Mouse (Mus musculus): Measurements from ENCODE around the gene Apba2.

Gene Apba2

DNA sequence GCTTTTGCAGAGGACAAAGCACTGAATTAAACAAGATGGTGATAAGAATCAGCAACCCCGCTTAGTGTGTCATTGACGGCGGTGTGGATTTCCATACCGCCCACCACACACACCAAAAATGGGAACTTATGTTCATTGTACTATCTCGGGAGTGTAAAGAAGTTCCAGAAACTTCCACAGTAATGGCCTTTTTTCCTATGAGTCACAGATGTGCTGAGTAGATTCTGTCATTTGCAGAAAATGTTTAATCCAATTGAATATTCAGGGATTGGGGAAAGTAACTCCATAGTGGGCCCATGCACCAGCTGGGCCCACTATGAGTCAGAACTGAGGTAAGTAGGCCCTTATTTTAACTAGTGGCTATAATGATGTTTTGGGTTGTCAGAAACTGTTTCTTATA lies 161.0 kb downstream of the Apba2 start:
- DNase-seq = no peak

DNA sequence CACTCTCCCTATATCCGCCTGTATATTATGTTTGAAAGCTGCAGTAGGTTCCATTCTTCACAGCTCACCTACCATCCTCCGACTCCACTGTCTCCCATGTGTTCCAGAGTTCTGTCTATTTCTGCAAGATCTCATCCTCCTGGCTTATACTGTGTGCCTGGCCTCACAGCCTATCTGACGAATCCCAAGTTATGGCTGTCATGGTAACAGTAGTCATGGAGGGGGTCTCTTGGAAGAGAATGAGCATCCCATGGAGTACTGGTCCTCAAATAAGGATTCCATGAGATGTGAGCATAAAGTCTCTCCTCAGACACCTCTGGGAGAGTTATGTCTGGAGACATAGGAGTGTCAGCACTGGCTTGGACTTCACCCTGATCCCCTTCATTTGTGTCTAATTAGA lies 162.1 kb downstream of the Apba2 start:
- DNase-seq = no peak

DNA sequence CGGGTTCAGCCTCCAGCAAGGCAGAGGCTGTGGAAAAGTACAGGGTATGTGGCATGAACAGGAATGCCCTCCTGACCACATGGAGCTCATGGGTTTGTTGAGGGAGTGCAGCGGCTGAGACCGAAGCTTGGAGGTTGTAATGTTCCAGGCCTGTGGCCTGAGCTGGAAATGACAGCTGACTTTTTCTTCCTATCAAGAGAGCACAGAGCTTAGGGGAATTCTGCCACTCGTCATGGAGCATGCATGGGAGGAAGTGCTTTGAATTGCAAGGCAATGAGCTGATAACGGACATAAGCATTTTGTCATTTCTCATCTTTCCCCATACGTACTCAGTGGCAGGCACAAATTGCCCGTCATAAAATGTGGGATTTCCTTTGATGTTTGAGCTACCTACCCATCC lies 163.6 kb downstream of the Apba2 start:
- DNase-seq = no peak

DNA sequence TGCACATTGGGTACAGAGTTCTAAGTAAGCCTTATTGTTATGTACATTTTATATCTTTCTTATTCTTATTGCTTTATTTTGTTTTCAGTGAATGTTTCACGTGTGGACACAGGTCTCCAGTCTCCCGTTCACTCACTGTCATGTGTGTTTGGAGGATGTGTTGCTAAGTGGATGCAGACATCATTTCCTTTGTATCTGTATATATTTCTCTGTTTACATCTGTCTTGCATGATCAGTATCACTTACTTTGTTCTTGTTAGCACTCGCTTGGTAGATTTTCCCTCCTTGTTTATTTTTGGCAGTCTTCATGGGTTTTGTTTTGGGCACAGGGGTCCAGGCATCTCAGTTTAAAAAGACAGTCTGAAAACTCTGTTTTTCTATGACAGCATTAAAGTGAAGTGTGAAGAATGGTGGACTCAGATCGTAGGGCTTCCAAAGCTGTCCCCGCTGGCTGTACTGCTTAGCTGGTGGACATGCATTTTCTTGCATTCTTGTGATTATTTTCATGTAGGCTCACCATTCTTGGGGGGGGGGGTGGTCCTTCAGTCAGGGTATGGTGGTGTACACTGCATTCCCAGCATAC lies 164.3 kb downstream of the Apba2 start:
- DNase-seq = no peak

DNA sequence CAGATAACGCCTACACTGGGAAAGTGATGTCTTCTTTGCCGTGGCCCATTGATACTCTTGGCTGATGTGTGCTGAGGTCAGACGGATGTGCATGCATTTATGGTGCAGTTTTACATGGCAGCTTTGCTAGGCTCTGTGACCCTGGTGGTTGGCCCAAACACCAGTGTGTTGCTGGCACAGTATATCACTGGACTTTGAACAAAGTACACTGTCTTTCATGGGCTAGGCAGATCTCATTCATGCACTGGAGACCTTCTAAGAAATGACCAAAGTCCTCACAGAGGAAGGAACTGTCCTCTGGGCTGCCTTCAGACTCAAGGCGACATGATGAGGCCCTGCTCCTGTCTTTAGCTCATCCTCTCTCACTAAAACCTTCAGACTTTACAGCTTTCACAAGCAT lies 166.5 kb downstream of the Apba2 start:
- DNase-seq = no peak

DNA sequence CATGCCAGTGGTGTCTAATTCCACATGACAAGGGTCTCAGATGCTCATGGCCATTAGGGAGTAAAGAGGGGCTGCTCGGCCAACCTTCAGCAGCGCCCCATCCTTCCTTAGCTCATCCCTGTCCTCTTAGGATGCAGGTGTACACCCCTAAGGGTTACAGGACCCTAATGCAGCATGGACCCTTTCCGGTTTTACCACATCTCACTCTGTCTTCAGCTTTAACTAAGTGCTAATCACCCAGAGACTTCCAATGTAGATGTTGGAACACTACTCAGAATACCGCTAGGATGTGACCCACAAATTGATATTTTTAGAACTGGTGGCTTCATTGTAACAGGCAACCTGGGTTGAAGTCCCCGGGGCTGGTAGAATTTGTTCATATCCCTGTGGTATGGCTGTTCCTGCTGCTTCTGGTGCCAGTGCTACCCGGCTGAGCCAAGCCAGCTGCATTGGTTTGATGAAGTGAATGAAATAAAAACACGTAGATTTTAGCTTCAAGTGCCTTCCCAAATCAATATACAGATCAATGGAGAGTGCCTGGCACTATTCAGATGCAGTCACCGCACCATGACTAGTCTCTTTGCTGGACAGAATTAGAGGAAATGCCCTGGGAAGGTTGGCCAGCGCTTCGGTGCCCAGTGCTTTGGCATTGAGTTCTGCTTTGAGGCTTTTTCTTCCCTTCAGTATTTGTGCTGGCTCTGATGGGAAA lies 178.4 kb downstream of the Apba2 start:
- no peak for DNase-seq

DNA sequence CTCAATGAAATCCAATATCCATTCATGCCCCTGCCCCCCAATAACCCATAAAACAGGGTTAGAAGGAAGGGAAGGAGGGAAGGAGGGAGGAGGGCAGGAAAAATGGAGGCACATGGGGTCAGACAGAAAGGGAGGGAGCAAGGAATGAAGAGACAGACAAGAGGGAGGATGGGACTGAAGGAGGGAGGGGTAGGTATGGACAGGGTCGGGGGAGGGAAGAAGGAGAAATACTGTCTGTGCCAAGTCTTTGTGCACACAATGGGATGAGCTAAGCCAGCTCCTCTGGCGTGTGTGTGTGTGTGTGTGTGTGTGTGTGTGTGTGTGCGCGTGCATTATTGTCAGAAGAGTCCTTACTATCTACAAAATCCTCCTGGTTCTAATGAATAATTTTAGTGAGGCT lies 183.4 kb downstream of the Apba2 start:
- no peak for DNase-seq

DNA sequence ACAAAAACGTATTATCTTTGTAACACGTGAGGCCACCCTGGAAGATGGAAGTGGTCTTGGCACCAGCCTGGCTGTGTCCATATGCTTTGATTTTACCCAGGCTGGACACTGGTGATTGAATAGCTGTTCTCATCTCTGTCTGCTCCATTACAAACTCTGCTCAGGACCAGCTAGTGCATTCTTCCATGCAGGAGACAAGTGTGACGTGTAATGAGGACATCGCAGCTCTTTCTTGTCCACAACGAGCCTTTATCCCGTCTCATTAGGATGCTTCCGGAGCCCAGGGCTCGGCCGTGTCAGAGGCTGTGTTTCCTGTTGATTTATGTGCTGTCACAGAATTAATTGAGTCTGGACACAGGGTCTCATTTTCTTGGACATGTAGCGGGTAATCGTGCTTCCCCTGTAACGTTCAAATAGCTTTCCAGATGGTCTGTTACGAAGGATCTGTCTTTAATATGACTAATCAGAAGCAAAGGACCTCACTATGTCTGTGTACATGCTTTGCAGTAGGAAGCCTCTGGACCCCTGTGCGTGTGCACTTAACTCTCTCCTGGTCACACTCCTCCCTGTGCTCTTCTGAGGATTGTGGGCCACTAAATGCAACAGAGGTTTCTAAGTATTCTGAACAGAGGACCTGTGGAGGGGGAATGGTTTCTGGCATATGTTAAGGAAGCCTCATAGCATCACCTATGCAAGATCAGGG lies 186.8 kb downstream of the Apba2 start:
- no peak for DNase-seq

DNA sequence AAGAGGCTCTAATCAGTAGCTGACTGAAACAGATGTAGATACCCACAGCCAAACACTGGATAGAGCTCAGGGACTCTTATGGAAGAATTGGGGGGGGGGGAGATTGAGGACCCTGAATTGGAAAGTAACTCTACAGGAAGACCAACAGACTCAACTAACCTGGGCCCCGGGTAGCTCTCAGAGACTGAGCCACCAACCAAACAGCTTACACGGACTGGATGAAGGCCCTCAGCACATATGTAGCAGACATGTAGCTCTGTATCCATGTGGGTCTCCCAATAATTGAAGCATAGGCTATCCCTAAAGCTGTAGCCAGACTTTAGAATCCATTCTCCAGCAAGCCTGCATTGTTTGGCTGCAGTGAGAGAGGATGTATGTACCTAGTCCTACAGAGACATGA lies 190.3 kb downstream of the Apba2 start:
- no peak for DNase-seq

DNA sequence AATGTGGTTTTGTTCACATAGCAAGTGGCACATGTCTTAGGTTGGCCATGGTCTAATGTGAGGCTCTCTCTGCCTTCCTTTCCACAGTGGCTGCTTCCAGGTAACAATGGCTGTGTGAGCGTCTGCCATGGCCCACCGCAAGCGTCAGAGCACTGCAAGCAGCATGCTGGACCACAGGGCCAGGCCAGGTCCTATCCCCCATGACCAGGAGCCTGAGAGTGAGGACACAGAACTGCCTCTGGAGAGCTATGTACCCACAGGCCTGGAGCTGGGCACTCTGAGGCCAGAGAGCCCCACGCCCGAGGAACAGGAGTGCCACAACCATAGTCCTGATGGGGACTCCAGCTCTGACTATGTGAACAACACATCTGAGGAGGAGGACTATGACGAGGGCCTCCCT lies 193.4 kb downstream of the Apba2 start:
- no peak for DNase-seq

DNA sequence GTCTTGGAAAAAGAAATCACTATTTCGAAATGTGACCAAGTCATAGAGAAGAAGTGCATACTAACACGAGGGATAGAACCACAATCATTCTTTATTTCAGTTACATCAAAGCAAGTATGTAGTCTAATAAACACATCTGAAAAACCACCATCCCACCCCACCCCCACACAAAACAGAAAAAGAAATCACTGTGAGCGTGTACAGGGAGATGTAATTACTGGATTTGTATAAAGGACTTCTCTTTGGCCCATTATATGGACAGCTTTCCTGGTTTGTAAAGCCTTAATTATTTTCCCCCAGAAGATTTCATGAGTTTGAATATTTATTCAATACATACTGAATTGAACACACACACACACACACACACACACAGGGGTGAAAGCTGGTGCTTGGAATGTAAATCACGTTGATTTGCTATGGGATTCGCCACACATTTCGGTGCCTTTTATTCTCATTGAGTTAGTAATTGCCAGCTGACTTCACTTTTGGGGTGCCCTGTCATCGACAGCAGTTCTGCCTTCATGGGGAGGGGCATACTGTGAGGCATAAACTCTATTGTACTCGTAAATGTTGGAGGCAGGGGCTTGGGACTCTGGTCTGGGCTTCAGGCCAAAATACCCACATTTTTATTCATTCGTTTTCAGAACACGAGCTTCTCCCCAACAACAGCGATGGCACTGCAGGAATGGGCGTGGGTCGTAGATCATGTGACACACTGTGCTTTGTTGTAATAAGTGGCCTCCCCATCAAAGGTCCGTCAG lies 195.2 kb downstream of the Apba2 start:
- no peak for DNase-seq

DNA sequence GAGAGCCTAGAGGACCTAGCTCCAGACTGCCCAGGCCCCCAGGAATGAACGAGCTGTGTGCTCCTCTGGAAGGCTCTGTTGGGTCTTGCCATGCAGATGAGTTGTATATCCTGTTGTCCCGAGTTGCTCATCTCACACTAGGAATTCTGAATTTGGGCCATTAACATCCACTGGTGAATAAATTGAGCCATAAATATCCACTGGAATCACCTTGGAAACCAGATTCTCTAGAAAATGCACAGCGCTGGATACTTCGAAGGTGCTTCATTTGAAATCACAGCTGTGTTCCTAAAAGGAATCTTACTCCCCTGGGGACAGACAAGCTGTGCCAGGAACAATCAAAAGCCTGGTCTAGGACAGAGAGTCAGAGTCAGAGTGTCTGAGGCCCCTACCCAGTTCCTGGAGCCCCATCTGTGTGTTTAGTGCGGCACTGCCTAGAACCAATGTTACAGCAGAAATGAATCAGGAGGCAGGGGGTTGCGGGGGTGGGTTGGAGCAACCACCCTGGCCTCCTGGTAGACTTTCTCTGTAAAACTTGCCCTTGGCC lies 196.4 kb downstream of the Apba2 start:
- DNase-seq = no peak

DNA sequence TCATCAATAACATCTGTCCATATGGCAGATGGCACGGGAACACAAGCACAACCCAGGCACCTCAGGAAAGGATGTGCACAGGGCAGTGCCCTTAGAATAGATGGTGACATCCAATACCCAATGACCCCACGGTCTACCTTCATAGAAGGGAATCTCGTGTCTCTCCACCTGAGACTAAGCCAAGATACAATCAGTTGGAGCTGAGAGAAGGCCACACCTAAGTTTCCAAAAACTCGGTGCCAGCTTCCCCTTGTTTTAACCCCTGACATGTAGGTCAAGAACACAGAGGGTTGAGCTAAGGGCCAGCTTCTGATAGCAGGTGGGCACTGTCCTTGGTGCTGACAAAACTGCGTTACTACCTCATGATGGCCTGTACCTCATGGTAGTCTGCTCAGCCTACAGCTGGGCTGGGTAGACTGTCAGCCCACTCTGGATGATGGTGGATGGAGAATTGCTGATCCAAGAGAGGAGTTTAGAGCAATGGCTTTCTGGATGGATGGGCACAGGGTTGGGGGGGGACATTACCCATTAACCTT lies 202.6 kb downstream of the Apba2 start:
- no peak for DNase-seq

DNA sequence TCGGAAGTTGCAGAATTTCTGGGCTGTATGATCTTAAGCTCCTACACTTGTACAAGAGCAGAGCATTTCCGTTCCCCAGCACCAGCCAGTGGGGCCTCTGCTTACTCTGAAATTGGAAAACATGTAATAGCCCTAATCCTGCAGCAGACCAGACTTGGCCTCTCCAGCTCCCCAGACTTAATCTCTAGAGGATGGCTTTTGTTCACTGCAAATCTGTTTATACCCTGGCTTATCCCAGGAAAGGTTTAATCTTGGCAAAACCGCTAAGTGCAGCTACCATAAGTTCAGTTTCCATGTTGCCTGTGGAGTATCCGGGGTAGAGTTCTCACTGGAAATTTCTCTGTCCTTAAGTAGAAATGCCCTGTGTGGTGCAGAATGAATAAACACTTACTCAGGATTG lies 206.7 kb downstream of the Apba2 start:
- no peak for DNase-seq

DNA sequence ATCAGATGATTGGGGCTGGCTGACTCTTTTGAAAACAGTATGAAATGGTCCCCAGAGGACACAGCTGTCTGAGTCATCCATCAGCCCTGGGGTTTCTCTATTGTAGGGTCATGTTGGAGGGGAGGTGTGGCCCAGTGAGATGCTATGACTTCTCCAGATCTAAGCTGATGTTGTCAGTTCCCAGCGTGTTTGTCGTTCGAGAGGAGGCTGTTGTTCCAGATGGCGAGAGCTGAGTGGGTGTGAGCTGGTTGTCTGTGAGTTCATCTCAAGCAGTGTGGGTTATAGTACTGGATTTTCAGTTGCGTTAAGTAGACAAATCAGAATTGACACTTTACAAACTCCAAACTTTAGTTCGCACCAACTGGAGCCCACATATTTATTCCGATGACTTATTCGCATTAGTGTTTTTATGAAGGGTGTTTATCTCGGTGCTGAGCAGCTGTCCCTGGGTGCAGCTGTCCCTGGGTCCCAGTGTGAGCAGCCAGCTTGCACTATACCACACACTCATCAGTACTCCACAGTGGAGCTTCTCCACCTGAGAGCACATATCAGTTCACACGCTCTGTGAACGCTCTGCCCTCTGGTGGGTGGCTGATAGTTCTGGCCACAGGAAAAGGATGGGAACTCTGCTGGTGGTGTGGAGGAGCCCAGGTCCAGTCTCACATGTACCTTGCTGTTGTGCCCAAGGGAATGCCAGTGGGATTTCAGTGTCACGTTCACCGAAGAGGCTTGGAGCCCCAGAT lies 208.2 kb downstream of the Apba2 start:
- no peak for DNase-seq

DNA sequence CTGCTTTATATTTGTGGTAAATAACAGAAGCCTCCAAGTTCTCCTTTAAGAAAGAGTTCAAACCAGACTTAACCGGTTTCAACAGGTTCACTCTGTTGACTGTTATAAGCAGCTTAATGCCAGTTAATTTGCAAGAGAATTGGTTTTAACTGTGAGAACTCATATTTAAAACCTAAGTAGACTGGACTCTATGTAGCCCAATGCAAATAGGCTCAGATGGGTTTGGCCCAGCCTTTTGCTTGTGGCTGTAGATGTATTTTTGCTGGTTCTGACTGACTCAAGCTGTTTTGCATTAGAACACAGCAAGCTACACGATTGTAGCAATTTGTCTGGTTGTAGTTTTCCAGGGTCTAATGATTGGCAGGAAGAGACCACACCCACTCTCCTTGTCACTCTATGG lies 214.8 kb downstream of the Apba2 start:
- DNase-seq = no peak

DNA sequence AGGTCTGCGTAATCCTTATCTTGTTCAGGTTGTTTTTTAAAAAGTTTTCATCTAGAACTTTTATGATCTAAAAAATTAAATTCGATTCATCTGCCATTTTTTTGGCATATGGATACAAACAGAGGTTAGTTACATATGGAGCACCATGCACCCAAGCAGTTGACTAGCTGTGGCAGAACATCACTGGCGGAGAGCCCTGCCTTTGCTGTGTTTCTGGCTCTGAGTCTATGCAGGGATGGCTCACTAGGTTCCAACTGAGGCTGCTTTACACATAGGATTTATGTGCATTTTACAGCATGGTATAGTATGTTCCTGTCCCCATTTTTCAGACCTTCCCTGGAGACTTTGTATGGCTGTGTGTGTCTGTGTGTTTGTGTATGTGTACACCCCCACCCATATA lies 221.8 kb downstream of the Apba2 start:
- no peak for DNase-seq

DNA sequence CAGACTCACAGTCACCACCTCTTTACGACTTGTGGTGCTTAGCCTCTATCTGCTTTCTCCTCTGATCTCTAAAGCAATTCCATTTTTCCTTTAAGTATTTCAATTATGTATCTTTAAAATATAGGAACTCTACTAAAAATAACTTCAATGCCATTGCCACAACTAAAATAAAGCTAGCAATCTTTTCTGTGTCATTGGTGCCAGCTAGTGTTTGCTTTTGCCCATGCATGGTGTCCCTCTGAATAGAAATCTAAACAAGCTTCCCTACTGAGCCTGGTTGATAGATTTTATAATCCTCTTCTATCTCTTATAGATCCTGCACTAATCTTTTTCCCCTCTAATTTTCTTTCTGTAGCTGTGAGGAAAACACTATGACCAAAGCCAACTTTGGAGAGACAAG lies 222.9 kb downstream of the Apba2 start:
- DNase-seq = no peak

DNA sequence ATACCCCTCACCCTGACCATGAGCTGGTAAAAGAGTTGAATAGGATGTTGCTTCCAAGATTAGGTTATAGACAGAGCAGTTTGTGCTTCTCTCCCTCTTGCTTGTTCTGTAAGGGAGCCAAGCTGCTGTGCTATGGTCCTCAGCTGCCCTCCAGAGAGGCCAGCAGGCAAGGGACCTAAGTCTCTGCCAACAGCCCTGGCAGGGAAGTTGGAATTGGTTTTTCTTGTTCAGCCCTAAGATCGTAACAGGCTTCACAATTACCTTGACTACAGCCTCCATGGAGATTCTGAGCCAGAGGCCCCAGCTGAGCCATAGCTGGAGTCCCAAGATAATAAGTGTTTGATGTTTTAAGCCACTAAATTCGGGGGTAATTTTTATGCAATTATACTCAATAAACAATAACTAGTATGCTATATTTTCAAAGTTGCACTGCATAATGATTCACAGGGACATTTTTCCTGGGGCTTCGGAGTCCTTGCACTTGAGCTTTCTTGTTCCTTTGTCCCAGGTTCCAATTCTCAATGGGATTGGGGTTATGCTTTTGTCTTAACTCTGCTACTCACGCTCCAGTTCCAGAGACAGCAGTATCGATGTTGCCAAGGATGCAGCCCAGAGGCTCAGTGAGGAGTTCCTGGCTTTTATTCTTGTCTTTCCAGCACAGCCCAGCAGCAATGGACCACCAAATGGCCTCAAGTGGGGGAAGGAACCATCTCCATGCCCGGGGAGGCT lies 224.6 kb downstream of the Apba2 start:
- DNase-seq = peak; percentile 45

DNA sequence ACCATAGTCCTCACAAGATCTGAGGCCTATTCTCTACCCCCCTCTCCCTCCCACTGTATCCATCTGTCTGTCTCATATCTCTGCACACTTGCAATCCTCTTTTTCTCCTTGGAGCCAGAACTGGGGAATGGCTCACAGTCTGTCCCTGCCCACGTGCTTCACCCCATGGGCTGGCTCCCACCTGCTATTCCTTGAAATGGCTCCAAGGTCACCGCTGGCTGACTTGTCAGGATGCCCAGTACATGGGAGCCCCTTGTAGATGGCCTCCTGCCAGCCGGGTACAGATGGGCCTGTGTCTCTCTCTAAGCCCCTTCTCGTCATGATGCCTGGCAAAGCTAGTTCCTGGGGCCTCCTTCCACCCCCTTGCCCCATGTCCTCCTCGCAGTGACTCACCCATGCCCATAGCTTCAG lies 226.7 kb downstream of the Apba2 start:
- peak; percentile 53 for DNase-seq

DNA sequence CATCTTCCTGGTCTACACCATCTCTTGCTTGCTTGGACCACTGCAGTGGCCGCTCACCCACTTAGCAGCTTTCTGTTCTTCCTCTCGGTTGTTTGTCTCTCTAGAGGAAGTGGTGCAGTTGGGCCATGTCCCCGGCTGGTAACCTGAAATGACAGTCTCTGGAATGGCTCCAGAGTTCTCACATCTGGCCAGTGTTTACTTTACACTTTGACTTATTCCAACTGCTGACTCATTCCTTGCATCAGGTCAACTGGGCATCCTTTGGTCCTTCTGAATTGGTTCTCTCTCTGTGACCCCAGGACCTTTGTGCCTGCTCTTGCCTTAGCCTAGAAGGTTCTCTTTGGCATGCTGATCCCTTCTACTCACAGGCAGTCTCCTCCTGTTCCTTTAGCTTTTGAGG lies 227.3 kb downstream of the Apba2 start:
- no peak for DNase-seq

DNA sequence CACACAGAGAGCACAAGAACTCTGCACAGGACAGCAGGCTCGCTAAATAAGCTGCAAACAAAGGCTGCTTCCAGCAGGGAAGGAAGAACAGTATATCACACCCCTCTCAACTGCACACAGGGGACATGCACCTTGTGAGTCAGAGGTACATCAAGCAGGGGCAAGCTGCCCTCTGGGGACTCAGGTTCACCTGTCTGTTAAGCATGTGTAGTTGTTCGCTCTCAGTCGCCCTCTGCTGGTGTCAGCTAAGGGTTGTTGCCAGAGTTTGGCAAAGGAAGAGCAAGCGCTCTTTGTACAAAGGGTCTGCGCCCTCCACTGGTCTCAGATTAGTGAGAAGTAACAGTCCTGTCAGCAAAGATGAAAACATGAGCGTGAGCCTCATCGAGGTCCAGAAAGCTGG lies 228.3 kb downstream of the Apba2 start:
- DNase-seq = peak; percentile 82

All from right cerebral cortex, postnatal 4 days (tissue).